In genomic region chr17:24527723-24528559, GRCm38 (mm10) we compare ENCODE assay signal across 7 mouse cellular contexts. TPM values are rescaled to one million over a fixed set of nuclear protein-coding genes. Genes with fewer than 3 reads are reported as not detected.
DNase-seq lines count a peak whose midpoint lies in the region; ATAC-seq lines count a peak whose summit lies in the region.

Gene Traf7 (minus strand): TSS chr17:24527938.

- peak; percentile 97 for DNase-seq in adrenal gland, adult 8-10 months
- peak; percentile 96 for DNase-seq in embryo, embryonic 9.5 days (ENCODE audit: extremely low spot score)
- peak; percentile 71 to 89 for DNase-seq in gastrocnemius, postnatal 4 days (ENCODE audit: low spot score in 2 of 2)
- DNase-seq in left cerebral cortex, postnatal 36 days (ENCODE audit: low spot score in 2 of 2) = peak; percentile 90 to 93
- peak; percentile 98 for DNase-seq in midbrain, embryonic 11.5 days (ENCODE audit: low spot score, missing footprints)
- DNase-seq in skeletal muscle tissue, adult 2 months (ENCODE audit: low read depth, low spot score) = peak; percentile 100

- intact Hi-C loops in left cerebral cortex, postnatal 36 days (cut with DNase I) = no loop called here

- no peaks in the 10 kb centered on the region for H3K9me3 ChIP-seq in intestine, embryonic 16.5 days (ENCODE audit: control insufficient read depth, low read length)
- H3K9me3 ChIP-seq in midbrain, embryonic 11.5 days (ENCODE audit: control insufficient read depth, low read length) = no peaks in the 10 kb centered on the region

- peak within 1 kb of the TSS; percentile 79 for H3K4me3 ChIP-seq in intestine, embryonic 16.5 days (ENCODE audit: low read length)
- peak within 1 kb of the TSS; percentile 78 for H3K4me3 ChIP-seq in midbrain, embryonic 11.5 days (ENCODE audit: low read depth, low read length)

- ATAC-seq in intestine, embryonic 16.5 days = peak; percentile 96
- peak; percentile 96 for ATAC-seq in midbrain, embryonic 11.5 days (ENCODE audit: low FRiP score)

- H3K4me2 ChIP-seq in intestine, embryonic 16.5 days (ENCODE audit: low read depth, low read length) = peak within 1 kb of the TSS; percentile 82
- H3K4me2 ChIP-seq in midbrain, embryonic 11.5 days = peak within 1 kb of the TSS; percentile 91

- peak within 1 kb of the TSS; percentile 91 for H3K9ac ChIP-seq in intestine, embryonic 16.5 days (ENCODE audit: low read depth, low read length)
- H3K9ac ChIP-seq in midbrain, embryonic 11.5 days (ENCODE audit: low read length) = peak within 1 kb of the TSS; percentile 86

- H3K36me3 ChIP-seq in intestine, embryonic 16.5 days (ENCODE audit: control insufficient read depth, insufficient read depth, low read length) = no peaks in the 10 kb centered on the region; the same call in 1 of the 2 replicates
- no peaks in the 10 kb centered on the region for H3K36me3 ChIP-seq in midbrain, embryonic 11.5 days (ENCODE audit: control insufficient read depth, insufficient read depth, low read length)

- WGBS in intestine, embryonic 16.5 days = under 1% methylated on average over 40 of the region's 40 CpGs
- under 1% methylated on average over 40 of the region's 40 CpGs for WGBS in midbrain, embryonic 11.5 days

- no peaks in the 10 kb centered on the region for H3K27me3 ChIP-seq in intestine, embryonic 16.5 days (replicated peaks; ENCODE audit: control insufficient read depth, insufficient read depth, low read length)
- no peaks in the 10 kb centered on the region for H3K27me3 ChIP-seq in midbrain, embryonic 11.5 days (ENCODE audit: control insufficient read depth, insufficient read depth, low read length)

- H3K27ac ChIP-seq in intestine, embryonic 16.5 days (ENCODE audit: low read length) = peak within 1 kb of the TSS; percentile 90
- H3K27ac ChIP-seq in midbrain, embryonic 11.5 days (ENCODE audit: low read depth, low read length) = peak within 1 kb of the TSS; percentile 55

- peaks cover 55% of the 10 kb centered on the region for H3K4me1 ChIP-seq in intestine, embryonic 16.5 days (ENCODE audit: control insufficient read depth, insufficient read depth, low read length)
- peaks cover 28% of the 10 kb centered on the region for H3K4me1 ChIP-seq in midbrain, embryonic 11.5 days (ENCODE audit: control insufficient read depth, insufficient read depth, low read length)

RNA-seq across cellular contexts. Expression of gene Traf7, which starts in this region (rescaled TPM):
- 100 to 1,000 TPM in 3 of 4 experiments, 10 to 100 TPM in 1; 92.1 to 189 (median 132) TPM for total RNA-seq in adrenal gland, adult 8-10 months (2022)
- total RNA-seq in gastrocnemius, postnatal 4 days (2021) = 10 to 100 TPM; 80.8 to 86.3 TPM
- polyA plus RNA-seq in intestine, embryonic 16.5 days (2015; fragmentation: Nextera tagmentation; extraction: Ambion mirVana) = 81.9 and 87.6 TPM in 2 replicates
- total RNA-seq in left cerebral cortex, postnatal 36 days (2021) = 10 to 100 TPM; 69.6 to 95.6 TPM
- 67.1 and 80.8 TPM in 2 replicates for polyA plus RNA-seq in midbrain, embryonic 11.5 days (2014; fragmentation: Nextera tagmentation; extraction: Ambion mirVana)

Comparison
In these comparisons a context has a peak if more than half of its experiments do, and no peak if none do; other contexts are left out.
1. Peak in every context shown above with its lines: DNase-seq, ATAC-seq, H3K4me3 ChIP-seq and H3K27ac ChIP-seq.